ENCODE assay signal across 17 mouse cellular contexts in the genomic region with DNA sequence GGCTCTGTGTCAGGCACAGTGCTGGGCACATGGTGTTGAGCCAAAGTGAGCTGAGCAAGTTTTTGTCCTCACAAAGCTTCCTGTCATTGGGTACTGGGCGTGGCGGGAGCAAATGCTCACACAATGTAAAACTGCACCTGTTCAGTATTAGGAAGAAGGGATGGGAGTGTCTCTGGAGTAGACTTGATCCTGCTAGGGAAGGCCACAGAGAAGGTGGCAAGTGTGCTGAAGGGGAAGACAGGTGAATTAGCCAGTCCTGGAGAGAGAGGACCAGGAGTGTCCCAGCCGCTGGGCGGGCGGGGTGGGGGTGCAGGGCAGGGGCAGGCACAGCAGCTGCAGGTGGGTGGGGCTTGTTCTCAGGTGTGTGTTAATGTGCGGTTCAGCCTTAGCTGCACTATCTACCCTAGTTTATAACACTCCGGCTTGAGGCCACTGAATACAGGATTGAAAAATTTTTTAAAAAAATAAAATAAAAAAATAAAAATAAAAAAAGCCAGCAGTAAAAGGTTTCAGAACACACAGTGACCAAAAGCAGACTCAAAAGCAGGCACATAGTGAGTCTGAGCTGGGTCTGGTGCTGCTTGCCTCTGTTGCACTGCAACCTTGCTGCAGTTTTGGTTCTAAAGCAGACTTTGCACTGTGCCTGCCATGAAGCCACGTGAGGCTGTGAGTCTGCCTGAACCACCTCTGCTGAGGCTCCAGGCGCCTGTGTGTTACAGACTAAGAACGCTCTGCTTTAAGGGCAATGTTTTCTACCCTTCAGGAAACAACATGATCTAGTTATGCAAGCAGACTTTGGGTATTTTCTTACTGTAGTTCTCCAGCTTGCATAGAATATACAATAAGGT. TPM values are rescaled to one million over a fixed set of nuclear protein-coding genes. Genes with fewer than 3 reads are reported as not detected.
DNase-seq lines count a peak whose midpoint lies in the region; ATAC-seq and TF ChIP-seq lines count a peak whose summit lies in the region.
"Had no signal": no experiment of that assay in that cellular context is flagged by ENCODE, and none has a peak within 500 bp of the region (broad histone marks: within the 10 kb centered on the region; RNA-seq: fewer than 3 reads in every experiment).

No protein-coding gene starts in this region.

- no peak overlapping the region for H3K4me2 ChIP-seq in heart, postnatal 0 days (ENCODE audit: low read depth, low read length)
- no peak overlapping the region for H3K4me2 ChIP-seq in midbrain, embryonic 13.5 days (replicated peaks)
- H3K4me2 ChIP-seq in midbrain, embryonic 14.5 days (ENCODE audit: low read length), result no peak overlapping the region
- H3K4me2 ChIP-seq in intestine, embryonic 16.5 days (ENCODE audit: low read depth, low read length), result peak overlapping the region; percentile 2; the same call in 1 of the 2 replicates
- no peak overlapping the region for H3K4me2 ChIP-seq in stomach, postnatal 0 days (replicated peaks; ENCODE audit: low read depth)
- H3K4me2 ChIP-seq: limb, embryonic 15.5 days; midbrain, embryonic 15.5 days had no signal

- DNase-seq in heart, postnatal 0 days (ENCODE audit: low spot score), result no peak
- no peak for DNase-seq in heart, postnatal 4 days
- no peak for DNase-seq in midbrain, embryonic 14.5 days
- peak; percentile 48 for DNase-seq in stomach, postnatal 0 days (ENCODE audit: low spot score)
- no peak for DNase-seq in left cerebral cortex, postnatal 4 days
- DNase-seq in right cerebral cortex, postnatal 36 days (ENCODE audit: low spot score in 2 of 2), result no peak
- DNase-seq: adrenal gland, postnatal 25 days; layer of hippocampus, postnatal 36 days; lung, postnatal 14 days had no signal

- TF ChIP-seq EP300 in heart, postnatal 0 days (IDR thresholded peaks at IDR 0.05; ENCODE audit: low read depth), result no peak
- TF ChIP-seq EP300 in stomach, postnatal 0 days (optimal IDR thresholded peaks at IDR 0.05), result no peak

- no peak overlapping the region for H3K9ac ChIP-seq in heart, postnatal 0 days (replicated peaks; ENCODE audit: low read depth, low read length)
- H3K9ac ChIP-seq in midbrain, embryonic 13.5 days (replicated peaks), result no peak overlapping the region
- H3K9ac ChIP-seq in midbrain, embryonic 14.5 days (replicated peaks; ENCODE audit: low read length), result no peak overlapping the region
- no peak overlapping the region for H3K9ac ChIP-seq in intestine, embryonic 16.5 days (ENCODE audit: low read depth, low read length)
- H3K9ac ChIP-seq in stomach, postnatal 0 days (ENCODE audit: low read length), result no peak overlapping the region
- H3K9ac ChIP-seq: limb, embryonic 15.5 days; midbrain, embryonic 15.5 days had no signal

- no peak for TF ChIP-seq CTCF in heart, postnatal 0 days (IDR thresholded peaks at IDR 0.05; ENCODE audit: low read depth)
- no peak for TF ChIP-seq CTCF in stomach, postnatal 0 days (IDR thresholded peaks at IDR 0.05; ENCODE audit: low read depth)

- H3K36me3 ChIP-seq in heart, postnatal 0 days (replicated peaks; ENCODE audit: control insufficient read depth, insufficient read depth, low read length), result no peaks in the 10 kb centered on the region
- H3K36me3 ChIP-seq in midbrain, embryonic 13.5 days, result no peaks in the 10 kb centered on the region
- H3K36me3 ChIP-seq in midbrain, embryonic 14.5 days (ENCODE audit: control insufficient read depth, insufficient read depth, low read length), result no peaks in the 10 kb centered on the region
- no peaks in the 10 kb centered on the region for H3K36me3 ChIP-seq in intestine, embryonic 16.5 days (ENCODE audit: control insufficient read depth, insufficient read depth, low read length)
- H3K36me3 ChIP-seq in stomach, postnatal 0 days (ENCODE audit: control insufficient read depth, insufficient read depth, low read length), result no peaks in the 10 kb centered on the region
- H3K36me3 ChIP-seq: limb, embryonic 15.5 days; midbrain, embryonic 15.5 days had no signal

- no peak overlapping the region for H3K4me3 ChIP-seq in heart, postnatal 0 days (ENCODE audit: low read depth, low read length)
- no peak overlapping the region for H3K4me3 ChIP-seq in midbrain, embryonic 13.5 days (replicated peaks)
- no peak overlapping the region for H3K4me3 ChIP-seq in midbrain, embryonic 14.5 days (replicated peaks; ENCODE audit: low read depth, low read length)
- H3K4me3 ChIP-seq in intestine, embryonic 16.5 days (ENCODE audit: low read length), result no peak overlapping the region
- H3K4me3 ChIP-seq in stomach, postnatal 0 days (ENCODE audit: low read depth, low read length), result no peak overlapping the region
- H3K4me3 ChIP-seq: erythroblast, embryonic 14.5 days; limb, embryonic 15.5 days; midbrain, embryonic 15.5 days had no signal

- H3K4me1 ChIP-seq in heart, postnatal 0 days (ENCODE audit: control insufficient read depth, insufficient read depth), result peaks cover 27% of the 10 kb centered on the region
- H3K4me1 ChIP-seq in midbrain, embryonic 13.5 days (replicated peaks), result 0 out of 2 replicates have a peak, but pooled peaks cover 5% of the 10 kb centered on the region
- no peaks in the 10 kb centered on the region for H3K4me1 ChIP-seq in midbrain, embryonic 14.5 days (ENCODE audit: control insufficient read depth, insufficient read depth, low read length)
- H3K4me1 ChIP-seq in intestine, embryonic 16.5 days (ENCODE audit: control insufficient read depth, insufficient read depth, low read length), result peaks cover 8% of the 10 kb centered on the region; the same call in 1 of the 2 replicates
- no peaks in the 10 kb centered on the region for H3K4me1 ChIP-seq in stomach, postnatal 0 days (replicated peaks; ENCODE audit: control insufficient read depth, insufficient read depth)
- H3K4me1 ChIP-seq: midbrain, embryonic 15.5 days had no signal

- no peak for ATAC-seq in heart, postnatal 0 days (ENCODE audit: insufficient read depth, low read depth)
- no peak for ATAC-seq in midbrain, embryonic 13.5 days
- no peak for ATAC-seq in midbrain, embryonic 14.5 days (ENCODE audit: low FRiP score, low TSS enrichment)
- peak; percentile 93 for ATAC-seq in intestine, embryonic 16.5 days
- ATAC-seq in stomach, postnatal 0 days (ENCODE audit: low FRiP score, low TSS enrichment), result 0 out of 2 replicates have a peak, but pooled peaks have one; percentile 51
- ATAC-seq: CD4-positive, CD25-positive, alpha-beta regulatory T cell, adult 4 months; midbrain, embryonic 15.5 days had no signal

- 67% methylated on average over 10 of the region's 10 CpGs for WGBS in heart, postnatal 0 days
- WGBS in midbrain, embryonic 13.5 days, result 81% methylated on average over 10 of the region's 10 CpGs
- 78% methylated on average over 10 of the region's 10 CpGs for WGBS in midbrain, embryonic 14.5 days
- 48% methylated on average over 10 of the region's 10 CpGs for WGBS in intestine, embryonic 16.5 days
- 49% methylated on average over 10 of the region's 10 CpGs for WGBS in stomach, postnatal 0 days

- H3K9me3 ChIP-seq in heart, postnatal 0 days (replicated peaks; ENCODE audit: control insufficient read depth, low read length), result no peaks in the 10 kb centered on the region
- H3K9me3 ChIP-seq in midbrain, embryonic 13.5 days, result 0 out of 2 replicates have a peak, but pooled peaks cover 2% of the 10 kb centered on the region
- no peaks in the 10 kb centered on the region for H3K9me3 ChIP-seq in midbrain, embryonic 14.5 days (ENCODE audit: control insufficient read depth, low read length)
- no peaks in the 10 kb centered on the region for H3K9me3 ChIP-seq in intestine, embryonic 16.5 days (ENCODE audit: control insufficient read depth, low read length)
- H3K9me3 ChIP-seq in stomach, postnatal 0 days (ENCODE audit: control insufficient read depth, low read length), result no peaks in the 10 kb centered on the region
- H3K9me3 ChIP-seq: limb, embryonic 15.5 days; midbrain, embryonic 15.5 days had no signal

- 0 out of 2 replicates have a peak overlapping the region, but pooled peaks have one; percentile 46 for H3K27ac ChIP-seq in heart, postnatal 0 days (ENCODE audit: low read depth)
- peak overlapping the region; percentile 58; the same call in 1 of the 2 replicates for H3K27ac ChIP-seq in midbrain, embryonic 13.5 days
- H3K27ac ChIP-seq in midbrain, embryonic 14.5 days (replicated peaks; ENCODE audit: low read depth, low read length), result no peak overlapping the region
- H3K27ac ChIP-seq in intestine, embryonic 16.5 days (ENCODE audit: low read length), result peak overlapping the region; percentile 57
- no peak overlapping the region for H3K27ac ChIP-seq in stomach, postnatal 0 days (replicated peaks)
- H3K27ac ChIP-seq: limb, embryonic 15.5 days; midbrain, embryonic 15.5 days had no signal

- no peaks in the 10 kb centered on the region for H3K27me3 ChIP-seq in heart, postnatal 0 days (ENCODE audit: control insufficient read depth, insufficient read depth, low read length)
- H3K27me3 ChIP-seq in midbrain, embryonic 13.5 days, result 0 out of 2 replicates have a peak, but pooled peaks cover 3% of the 10 kb centered on the region
- H3K27me3 ChIP-seq in midbrain, embryonic 14.5 days (ENCODE audit: control insufficient read depth, insufficient read depth, low read length), result no peaks in the 10 kb centered on the region
- no peaks in the 10 kb centered on the region for H3K27me3 ChIP-seq in intestine, embryonic 16.5 days (replicated peaks; ENCODE audit: control insufficient read depth, insufficient read depth, low read length)
- no peaks in the 10 kb centered on the region for H3K27me3 ChIP-seq in stomach, postnatal 0 days (ENCODE audit: control insufficient read depth, insufficient read depth, low read length)
- H3K27me3 ChIP-seq: limb, embryonic 15.5 days; midbrain, embryonic 15.5 days had no signal

- intact Hi-C loops in left cerebral cortex, postnatal 4 days (cut with DNase I), result no loop called here

RNA-seq across cellular contexts. Expression of gene Casq2, which starts 22.7 kb away (rescaled TPM):
- 836 and 965 TPM in 2 replicates for total RNA-seq in heart, postnatal 0 days (2014; rRNA removed; ENCODE audit: low replicate concordance)
- 809 and 872 TPM in 2 replicates for polyA plus RNA-seq in heart, postnatal 0 days (2015; fragmentation: Nextera tagmentation; extraction: Ambion mirVana)
- total RNA-seq in heart, postnatal 4 days (2021), result 100 to 1,000 TPM; 914 to 961 TPM
- 0.19 and 0.31 TPM in 2 replicates for polyA plus RNA-seq in midbrain, embryonic 13.5 days (2015; fragmentation: Nextera tagmentation; extraction: Ambion mirVana)
- polyA plus RNA-seq in midbrain, embryonic 14.5 days (2014; fragmentation: Nextera tagmentation; extraction: Ambion mirVana), result 0.16 and 0.26 TPM in 2 replicates
- polyA plus RNA-seq in intestine, embryonic 16.5 days (2015; fragmentation: Nextera tagmentation; extraction: Ambion mirVana), result 2.1 and 2.2 TPM in 2 replicates
- 2.5 and 2.6 TPM in 2 replicates for polyA plus RNA-seq in stomach, postnatal 0 days (2015; fragmentation: Nextera tagmentation; extraction: Ambion mirVana)
- total RNA-seq in left cerebral cortex, postnatal 4 days (2021), result under 1 TPM; 0.44 to 0.89 TPM
- polyA plus RNA-seq: CD4-positive, CD25-positive, alpha-beta regulatory T cell, adult 4 months; erythroblast, embryonic 14.5 days had no signal

RNA-seq across cellular contexts. Expression of gene Nhlh2, which starts 53.6 kb away (rescaled TPM):
- total RNA-seq in heart, postnatal 0 days (2014; rRNA removed; ENCODE audit: low replicate concordance), result not detected in 2 replicates
- polyA plus RNA-seq in heart, postnatal 0 days (2015; fragmentation: Nextera tagmentation; extraction: Ambion mirVana), result not detected in 2 replicates
- total RNA-seq in heart, postnatal 4 days (2021), result not detected
- polyA plus RNA-seq in midbrain, embryonic 13.5 days (2015; fragmentation: Nextera tagmentation; extraction: Ambion mirVana), result 86.9 and 98.1 TPM in 2 replicates
- polyA plus RNA-seq in midbrain, embryonic 14.5 days (2014; fragmentation: Nextera tagmentation; extraction: Ambion mirVana), result 45.0 and 46.2 TPM in 2 replicates
- 0.09 TPM in 1 of 2 replicates, not detected in the other for polyA plus RNA-seq in intestine, embryonic 16.5 days (2015; fragmentation: Nextera tagmentation; extraction: Ambion mirVana)
- not detected in 2 replicates for polyA plus RNA-seq in stomach, postnatal 0 days (2015; fragmentation: Nextera tagmentation; extraction: Ambion mirVana)
- total RNA-seq in left cerebral cortex, postnatal 4 days (2021), result 1 to 10 TPM; 2.4 to 3.5 TPM
- total RNA-seq: adrenal gland, postnatal 25 days; gastrocnemius, adult 18-20 months had no signal
- polyA plus RNA-seq: CD4-positive, CD25-positive, alpha-beta regulatory T cell, adult 4 months; erythroblast, embryonic 14.5 days; testis, adult 2 months had no signal

Comparison
In these comparisons a context has a peak if more than half of its experiments do, and no peak if none do; other contexts are left out.
1. H3K27ac ChIP-seq: peak in heart, postnatal 0 days (single experiment), midbrain, embryonic 13.5 days (single experiment) and intestine, embryonic 16.5 days (single experiment); none in midbrain, embryonic 14.5 days (single experiment) and stomach, postnatal 0 days (single experiment).
2. ATAC-seq: peak in intestine, embryonic 16.5 days (single experiment) and stomach, postnatal 0 days (single experiment); none in heart, postnatal 0 days (single experiment), midbrain, embryonic 13.5 days (single experiment) and midbrain, embryonic 14.5 days (single experiment).
3. RNA of gene Casq2, which starts 22.7 kb away (polyA plus RNA-seq): 809 to 872 TPM in heart, postnatal 0 days; 2.5 to 2.6 TPM in stomach, postnatal 0 days, 2.1 to 2.2 TPM in intestine, embryonic 16.5 days, 0.19 to 0.31 TPM in midbrain, embryonic 13.5 days and 0.16 to 0.26 TPM in midbrain, embryonic 14.5 days; every median in the first group is over 100 times any median in the second.
4. RNA of gene Nhlh2, which starts 53.6 kb away (polyA plus RNA-seq): 86.9 to 98.1 TPM in midbrain, embryonic 13.5 days and 45.0 to 46.2 TPM in midbrain, embryonic 14.5 days; 0.09 TPM in intestine, embryonic 16.5 days, not detected in heart, postnatal 0 days and not detected in stomach, postnatal 0 days; every median in the first group is over 10 times any median in the second.